Mouse (Mus musculus) naive thymus-derived CD4-positive, alpha-beta T cell, adult 2 months (primary cell): ENCODE measurements around the gene Slc44a5.

Experiments
- DNase-seq: peaks from one replicate; pipeline ENCODE4 v3.0.0-alpha.2; 2011; ENCODE audit warnings: low read depth

Gene Slc44a5

DNA sequence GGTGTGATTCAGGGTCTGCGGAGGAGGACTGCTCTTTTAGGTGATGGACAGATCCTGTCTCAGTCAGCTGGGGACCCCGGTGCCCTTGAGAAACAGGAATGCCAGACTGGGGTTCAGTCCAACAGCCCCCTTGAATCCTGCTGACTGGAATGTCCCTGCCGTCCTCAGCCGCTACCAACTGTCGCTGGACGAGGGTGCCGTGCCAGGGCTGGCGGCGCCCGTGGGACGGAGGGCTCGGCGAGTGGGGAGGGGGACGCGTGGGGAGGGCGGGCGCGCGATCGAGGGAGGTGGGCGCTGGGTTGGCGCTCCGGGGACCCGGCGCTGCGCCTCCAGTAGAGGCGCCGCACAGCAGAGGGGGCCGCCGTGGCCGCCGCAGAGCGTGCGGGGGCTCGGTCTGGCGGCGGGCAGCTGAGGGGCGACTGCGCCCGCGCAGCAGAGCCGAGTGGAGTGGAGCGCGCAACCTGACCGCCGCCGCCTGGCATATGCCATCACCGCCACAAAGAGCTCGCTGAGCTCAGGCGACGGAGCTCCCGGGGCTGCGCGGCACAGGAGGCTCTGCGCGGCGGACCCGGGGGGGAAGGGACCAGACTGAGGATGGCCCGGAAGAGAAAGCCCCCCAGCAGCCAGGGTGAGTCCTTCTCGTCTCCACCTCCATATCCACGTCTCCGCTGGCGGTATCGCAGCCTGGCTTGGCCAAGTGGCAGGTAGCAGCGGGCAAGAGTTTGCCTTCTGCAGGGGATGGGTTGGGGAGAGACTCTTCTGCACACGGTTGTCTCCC is at the start of gene Slc44a5:
Gene Slc44a5 (plus strand): TSS at position 266 of the 778 bp plus-strand sequence.
- no peak for DNase-seq

DNA sequence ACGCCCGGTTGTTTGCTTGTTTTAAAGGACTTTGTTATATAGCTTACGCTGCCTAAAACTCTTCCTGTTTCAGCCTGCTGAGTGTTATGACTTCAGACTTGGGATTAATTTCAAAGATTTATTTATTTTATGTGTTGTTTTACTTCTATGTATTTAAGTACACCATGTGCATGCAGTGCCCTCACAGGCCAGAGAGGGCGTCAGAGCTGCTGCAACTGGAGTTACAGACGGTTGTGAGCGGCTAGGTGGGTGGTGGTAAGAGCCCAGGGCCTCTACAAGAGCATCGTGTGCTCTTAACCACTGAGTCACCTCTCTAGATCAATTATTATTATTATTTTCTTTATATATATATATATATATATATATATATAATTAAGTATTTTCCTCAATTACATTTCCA is 46.9 kb upstream of the Slc44a5 start:
- no peak for DNase-seq

DNA sequence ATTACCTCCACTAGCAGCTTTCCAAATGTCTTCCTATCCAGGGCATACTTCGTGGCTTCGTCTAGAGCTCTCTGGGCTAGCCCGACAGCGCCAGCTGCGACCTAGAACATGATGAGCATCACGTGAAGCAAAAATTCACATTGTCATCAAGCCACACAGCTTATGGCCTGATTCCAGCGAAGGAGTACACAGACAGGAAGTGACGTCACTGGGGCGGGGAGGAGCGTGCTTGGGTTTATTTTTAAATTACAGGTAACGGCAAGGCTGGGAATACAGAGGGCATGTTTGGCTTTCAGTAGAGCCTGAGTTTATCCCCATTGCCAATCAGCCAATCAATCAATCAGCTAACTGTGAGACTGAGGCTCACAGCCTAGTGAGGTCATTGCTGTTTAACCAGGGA is 43.7 kb upstream of the Slc44a5 start:
- DNase-seq: peak; percentile 64

DNA sequence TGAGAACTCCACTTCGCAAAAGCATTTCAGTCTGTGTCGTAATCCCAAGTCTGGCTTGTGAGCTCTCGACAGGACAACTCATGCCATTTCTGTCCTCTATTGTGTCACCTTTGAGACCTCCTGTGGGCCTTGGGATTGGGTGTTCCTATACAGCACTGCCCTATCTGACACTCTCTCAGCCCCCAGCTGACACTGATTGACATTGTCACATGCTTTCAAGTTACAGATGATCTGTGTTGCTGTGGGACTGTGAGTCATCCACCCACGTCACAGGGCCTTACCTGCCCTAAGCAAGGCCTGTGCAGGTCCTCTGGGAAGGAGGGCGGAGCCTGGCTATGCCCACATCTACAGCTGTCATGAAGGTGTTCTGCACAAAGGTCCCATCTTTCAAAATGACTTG is 40.8 kb upstream of the Slc44a5 start:
- DNase-seq: no peak

DNA sequence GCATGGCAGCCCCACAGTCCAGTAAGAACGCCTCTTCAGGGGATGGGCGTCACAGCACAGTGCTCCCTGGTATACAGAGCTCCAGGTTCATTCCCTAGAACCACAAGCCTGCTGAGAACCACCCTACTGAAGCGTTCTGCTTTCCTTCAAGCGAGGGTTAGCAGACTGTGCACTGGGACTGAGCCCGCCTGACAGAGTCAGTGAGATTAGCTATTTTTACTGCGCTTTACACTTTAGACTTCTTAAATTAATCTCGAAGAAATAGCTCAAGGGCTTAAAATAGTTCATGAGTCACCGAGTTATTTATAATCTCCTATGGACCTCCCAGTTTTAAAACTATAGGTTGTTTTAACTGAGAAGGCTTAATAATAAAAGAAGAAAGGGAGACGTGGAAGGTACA is 37.4 kb upstream of the Slc44a5 start:
- DNase-seq: no peak

DNA sequence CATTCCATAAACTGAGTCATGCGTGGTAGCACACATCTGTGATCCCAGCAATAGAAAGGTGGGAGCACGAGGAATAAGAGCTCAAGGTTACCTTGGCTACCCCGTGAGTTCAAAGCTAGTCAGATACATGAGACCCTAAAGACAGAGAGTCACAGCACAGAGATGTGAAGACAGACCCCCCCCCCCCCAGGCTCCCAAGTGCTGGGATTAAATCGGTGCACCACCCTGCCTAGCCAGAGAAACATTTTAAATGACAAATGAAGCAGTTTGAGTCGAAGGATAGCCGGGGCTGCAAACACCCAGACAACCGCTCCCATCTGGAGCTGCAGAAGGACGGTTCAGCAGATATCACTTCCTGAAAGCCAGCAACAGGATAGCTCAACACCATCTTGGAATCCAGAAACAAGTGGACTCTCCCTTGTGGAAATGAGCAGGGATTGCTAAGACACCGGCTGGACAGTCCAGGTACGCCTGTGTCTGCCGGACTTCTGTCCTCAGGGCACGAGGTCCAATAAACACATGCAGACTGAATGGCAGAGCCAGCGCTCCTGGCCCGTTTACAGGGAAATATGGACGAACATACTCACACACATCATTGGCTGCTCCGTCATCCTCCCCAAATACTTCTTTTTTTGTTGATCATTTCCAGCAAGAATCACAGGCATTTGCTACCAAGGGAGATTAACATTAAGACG is 36.0 kb upstream of the Slc44a5 start:
- DNase-seq: no peak

DNA sequence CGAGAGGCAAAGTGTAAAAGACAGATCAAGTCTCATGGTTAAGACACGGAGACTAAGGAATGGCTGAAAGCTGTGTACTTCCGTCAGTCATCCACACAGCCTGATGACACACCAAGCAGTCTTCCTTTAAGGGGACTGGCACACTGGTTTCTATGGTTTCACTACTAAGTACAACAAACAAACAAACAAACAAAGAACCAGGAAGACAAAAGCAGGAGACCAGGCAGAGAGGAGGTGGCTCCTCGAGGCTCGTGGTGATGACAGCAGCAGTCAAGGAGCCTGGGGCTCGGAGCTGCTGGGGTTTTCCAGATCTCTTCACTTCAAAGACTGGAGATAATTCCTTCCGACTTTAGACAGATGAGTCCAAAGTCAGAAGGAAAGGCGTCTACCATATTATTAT is 33.2 kb upstream of the Slc44a5 start:
- no peak for DNase-seq

DNA sequence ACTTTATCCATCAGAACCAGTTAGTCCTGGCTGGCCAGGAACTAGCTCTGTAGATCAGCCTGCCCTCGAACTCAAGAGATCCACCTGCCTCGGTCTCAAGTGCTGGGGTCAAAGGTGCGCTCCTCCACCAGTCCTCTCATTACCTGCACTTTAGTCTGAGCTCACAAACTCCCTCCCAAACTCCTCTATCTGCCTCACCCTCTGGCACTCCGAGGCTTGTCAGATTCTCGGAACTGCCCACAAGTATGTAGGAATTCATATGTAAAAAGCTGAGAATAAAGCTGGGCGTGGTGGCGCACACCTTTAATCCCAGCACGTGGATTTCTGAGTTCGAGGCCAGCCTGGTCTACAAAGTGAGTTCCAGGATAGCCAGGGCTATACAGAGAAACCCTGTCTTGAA is 32.8 kb upstream of the Slc44a5 start:
- no peak for DNase-seq

DNA sequence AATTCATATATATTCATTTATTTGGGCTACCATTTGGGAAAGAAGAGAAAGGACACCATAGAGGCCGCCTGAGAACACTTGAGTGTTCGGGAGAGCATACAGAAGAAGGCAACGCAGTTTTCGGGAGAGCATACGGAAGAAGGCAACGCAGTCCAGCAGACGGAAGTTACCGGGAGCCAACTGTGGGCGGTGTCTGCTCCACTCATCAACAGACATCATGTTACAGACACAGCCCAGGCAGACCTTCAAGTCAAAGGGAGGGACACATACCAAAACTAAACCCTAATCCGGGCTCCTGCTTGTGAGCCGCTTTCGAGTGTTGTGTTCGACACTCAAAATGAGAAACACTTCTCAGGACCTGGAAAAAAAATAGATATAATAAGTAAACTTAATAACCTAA is 31.6 kb upstream of the Slc44a5 start:
- DNase-seq: no peak

DNA sequence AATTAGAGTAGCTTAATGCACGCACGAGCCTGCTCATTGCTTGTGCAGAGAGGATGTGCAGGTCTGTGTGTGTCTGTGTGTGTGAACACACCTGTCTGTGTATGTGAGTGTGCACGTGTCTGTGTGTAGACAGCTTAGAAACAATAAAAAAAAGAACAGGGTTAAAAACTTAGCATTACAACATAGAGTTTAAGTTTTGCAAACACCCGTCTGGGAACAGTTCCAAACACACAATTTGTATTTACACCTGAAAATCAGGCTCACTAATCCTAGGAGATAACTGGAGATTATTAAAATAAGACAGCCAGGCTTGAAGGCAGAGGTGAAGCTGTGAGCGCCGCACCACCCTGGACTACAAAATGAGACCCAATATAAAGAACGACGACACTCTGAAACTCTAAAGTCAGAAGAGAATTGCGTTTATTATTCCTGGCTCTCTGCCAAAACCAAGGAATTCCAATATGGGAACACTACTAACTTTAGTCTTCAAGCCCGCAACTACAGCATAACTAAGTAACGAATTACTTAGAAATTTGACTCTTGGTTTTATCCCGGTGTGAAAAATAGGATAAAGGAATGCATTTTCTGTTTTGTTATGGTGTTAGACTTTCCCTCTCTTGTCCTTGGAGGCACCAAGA is 30.1 kb upstream of the Slc44a5 start:
- no peak for DNase-seq

DNA sequence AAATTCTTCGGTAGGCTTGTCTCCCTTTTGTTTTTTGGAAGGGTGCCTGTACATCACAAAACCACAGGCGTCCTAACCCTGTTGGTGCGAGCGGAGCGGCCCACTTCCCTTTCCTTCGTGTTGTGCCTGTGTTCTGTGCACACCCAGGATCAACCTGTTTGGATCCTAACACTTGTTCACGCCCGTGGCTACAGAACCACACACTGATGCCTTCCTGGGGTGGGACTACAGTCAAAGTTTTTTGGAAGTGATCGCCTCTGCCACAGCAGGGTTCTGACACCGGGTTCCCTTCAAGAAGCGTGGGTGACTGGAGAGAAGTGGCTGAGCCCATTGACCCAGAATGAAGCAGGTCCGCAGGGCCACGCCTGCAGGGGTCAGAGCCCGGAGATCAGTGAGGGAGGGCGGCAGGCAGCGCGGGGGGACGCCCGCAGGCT is 29.3 kb upstream of the Slc44a5 start:
- DNase-seq: no peak

DNA sequence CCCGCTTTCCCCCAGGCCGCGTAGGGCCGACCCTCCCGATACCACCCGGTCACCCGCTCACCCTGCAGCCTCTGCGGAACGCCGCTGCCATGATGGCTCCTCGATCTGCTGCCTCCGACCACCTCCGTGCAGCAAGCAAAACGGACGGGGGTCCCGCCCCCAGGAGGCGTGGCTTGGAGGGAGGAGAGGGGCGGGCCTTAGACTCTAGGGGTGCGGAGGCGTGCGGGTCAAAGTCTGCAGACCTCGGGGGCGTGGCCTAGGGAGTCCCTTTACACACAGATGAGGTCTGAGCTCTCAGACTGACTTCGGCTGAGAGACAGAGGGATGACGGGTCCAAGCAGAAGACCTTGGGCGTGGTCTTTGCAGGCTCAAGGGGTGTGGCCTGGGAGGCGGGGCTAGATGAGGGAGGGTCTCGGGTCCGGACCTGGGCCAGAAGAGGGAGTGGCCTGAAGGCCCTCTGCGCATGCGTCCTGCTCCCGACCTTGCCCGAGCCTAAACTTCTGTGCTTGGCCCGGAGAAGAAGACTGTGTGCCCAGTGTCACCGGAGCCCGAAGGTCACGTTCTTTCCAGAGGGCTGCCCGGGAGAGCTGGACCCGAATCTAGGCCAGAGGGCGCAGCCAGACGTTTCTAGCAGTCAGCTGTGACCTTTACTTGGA is 28.8 kb upstream of the Slc44a5 start, which contains the start of gene Acadm:
Gene Acadm (minus strand): TSS at position 298 of the 656 bp plus-strand sequence.
- DNase-seq: peak; percentile 96

DNA sequence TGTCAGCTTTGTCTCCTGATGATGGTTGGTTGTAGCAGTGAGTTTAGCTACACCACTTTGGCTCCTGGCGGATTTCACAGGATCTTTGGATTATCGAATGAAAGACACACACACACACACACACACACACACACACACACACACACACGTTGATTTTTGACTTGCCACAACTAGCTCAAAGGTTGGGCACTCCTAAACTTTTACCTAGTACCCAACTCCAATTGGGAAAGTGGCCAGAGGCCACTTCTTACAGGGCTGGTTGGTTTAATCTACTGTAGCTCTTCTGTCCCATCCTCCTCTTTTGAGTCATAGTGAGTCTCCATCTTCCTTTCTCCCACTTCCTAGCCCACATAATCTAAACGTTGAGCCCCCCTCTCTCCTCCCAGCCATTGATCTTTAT is 26.0 kb upstream of the Slc44a5 start:
- DNase-seq: no peak

DNA sequence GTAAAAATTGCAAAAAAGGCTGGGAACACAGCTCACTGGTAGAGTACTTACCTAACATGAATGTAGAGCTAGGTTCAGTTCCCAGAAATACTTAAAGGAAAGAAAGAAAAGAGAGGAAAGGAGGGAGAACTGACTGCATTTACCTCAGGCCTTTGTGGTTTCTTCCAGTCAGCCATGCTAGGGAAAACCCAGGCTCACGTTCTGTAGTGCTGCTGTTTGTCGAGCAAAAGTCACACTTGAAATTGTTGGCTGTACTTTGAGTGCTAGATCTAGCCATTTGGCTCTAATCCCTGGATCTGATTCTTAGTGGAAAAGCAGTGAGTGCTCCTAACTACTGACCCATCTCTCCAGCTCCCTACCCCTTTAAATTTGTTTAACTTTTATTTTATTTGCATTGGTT is 25.1 kb upstream of the Slc44a5 start:
- no peak for DNase-seq

DNA sequence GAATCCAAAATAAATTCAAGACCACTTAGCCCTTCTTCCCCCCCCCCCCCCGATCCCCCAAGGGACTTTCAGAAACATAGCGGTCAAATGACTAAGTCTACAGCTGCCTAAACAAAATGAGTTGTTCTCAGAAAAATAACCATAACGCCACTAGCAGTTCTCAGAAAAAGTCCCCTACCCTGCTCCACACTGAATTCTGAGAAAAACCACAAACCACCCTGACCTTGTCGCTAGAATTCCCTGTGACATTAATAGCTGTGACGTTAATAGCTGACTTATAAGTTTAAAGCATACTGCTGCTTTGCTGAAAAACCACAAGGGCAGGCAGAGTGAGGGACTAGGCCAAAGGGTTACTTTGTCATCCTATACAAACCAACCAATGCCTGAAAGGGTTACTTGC is 15.3 kb upstream of the Slc44a5 start:
- no peak for DNase-seq

DNA sequence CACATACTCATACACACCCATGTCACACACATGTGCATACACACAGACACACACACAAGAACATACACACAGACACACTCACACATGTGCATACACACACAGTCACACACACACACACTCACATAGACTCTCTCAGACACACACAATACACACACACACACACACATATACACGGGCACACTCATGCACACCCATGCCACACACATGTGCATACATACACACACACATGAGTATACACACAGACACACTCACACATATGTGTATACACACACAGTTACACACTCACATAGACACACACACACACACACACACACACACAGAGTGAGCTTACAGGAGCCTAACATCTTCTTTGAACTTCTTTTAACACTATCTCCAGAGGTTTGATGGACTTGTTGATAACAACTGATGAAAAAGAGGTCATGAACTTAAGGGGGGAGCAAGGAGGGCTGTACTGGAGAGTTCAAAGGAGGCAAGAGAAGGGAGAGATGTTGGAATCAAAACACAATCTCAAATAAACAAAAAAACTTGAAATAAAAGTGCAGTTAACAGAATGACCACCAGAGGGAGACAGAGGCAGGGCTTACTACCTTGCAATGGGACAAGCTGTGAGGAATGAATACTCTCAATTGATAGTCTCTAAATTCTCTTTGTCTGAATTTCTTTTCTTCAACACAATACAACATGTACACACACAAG is 14.1 kb upstream of the Slc44a5 start:
- peak; percentile 77 for DNase-seq

DNA sequence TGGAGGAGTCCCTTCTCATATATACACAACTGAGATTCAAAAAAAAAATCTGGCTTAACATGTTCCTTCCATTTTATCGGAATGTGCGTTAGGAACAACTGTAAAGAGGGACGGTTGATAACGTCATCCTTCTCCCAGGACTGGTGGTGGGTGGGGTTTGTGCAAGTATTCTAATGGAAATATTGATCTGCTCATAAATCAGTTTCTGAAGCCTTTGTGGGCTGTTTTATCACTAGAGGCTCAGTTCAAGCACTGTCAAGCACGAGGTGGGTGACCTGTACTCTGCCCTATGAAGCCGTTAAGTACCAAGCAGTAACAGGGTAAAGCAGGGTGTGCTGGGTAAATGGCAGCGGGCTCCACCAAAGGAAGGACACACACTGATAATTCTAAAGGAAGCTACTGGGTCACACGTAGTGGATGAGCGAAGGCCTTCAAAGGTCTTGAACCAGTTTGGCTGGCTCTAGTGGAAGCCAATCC is 13.5 kb upstream of the Slc44a5 start:
- DNase-seq: no peak

DNA sequence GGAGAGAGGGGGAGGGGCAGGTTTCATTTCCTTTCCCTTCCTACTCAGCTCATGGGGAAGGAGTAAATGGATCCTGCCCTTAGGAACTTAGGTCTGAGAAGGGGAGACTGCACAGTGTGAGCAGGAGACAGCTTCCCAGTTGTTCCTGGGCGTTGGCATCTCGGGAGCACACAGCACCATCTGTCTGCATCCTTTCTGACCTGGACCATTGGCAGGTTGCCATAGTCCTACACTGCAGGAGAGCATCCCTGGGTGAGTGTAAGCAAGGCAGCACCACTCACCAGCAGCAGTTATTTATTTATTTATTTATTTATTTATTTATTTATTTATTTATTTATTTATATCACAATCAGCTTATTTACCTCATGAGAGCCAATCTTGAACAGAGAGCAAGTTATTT is 12.4 kb upstream of the Slc44a5 start:
- no peak for DNase-seq

DNA sequence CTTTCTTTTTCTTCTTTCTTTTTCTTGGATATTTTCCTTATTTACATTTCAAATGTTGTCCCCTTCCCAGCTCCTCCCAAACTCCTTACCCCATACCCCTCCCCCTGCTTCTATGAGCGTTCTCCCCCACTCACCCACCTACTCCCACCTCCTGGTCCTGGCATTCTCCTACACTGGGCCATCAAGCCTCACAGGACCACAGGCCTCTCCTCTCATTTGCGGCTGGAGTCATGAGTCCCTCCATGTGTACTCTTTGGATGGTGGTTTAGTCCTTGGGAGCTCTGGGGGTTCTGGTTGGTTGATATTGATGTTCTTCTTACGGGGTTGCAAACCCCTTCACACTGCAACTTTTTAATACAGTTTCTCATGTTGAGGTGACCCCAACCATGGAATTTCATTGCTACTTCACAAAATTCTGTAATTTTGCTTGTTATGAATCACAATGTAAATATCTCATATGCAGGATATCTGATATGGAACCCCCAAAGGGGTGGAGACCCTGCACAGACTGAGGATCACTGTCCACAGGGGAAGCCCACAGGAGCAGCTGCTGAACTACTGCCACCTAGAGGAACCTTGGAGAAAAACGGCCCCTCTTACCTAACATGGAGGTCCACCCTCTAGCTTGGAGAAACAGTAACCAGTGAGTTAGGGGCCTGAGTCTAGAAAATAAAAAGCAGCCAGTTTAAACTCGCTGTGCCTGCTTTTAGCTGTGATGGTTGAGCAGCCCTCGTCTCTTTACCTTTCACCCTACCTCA is 11.4 kb upstream of the Slc44a5 start:
- peak; percentile 38 for DNase-seq

DNA sequence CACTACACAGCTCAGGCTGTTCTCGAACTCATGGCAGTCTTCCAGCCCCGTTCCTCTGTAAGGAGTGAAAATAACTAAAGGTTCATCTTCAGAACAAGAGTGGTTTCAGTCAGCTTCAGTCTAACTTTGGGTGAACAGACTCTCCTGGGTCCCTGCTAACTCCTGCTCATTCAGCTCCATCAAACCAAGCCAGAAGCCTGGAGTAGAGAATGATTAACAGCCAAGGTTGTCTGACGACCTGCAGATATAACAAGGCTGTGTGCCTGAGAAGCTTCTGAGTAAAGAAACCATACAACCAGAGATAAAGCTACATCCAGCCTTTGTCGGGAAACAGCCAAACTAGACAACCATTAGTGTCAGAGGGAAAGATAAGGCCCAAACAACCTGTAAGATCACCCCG is 5.8 kb upstream of the Slc44a5 start:
- DNase-seq: no peak

DNA sequence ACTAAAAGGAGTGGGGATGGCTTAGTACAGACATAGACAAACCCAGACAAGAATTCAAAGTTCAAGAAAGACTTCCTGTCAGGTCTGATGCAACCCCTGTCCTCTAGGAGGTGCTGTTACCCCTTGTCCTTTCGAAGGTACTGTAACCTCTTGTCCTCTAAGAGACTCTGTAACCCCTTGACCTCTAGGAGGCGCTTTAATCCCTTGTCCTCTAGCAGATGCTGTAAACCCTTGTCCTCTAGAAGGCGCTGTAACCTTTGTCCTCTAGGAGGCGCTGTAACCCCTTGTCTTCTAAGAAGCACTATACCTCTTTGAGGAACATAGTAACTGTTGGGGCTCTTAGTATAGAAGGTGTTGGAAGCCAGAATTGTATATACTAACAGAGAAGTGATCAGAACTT is 4.7 kb upstream of the Slc44a5 start:
- DNase-seq: peak; percentile 63
